Mouse (Mus musculus) urinary bladder, postnatal 14 days (tissue): ENCODE measurements around the gene 1810043G02Rik.
A peak's percentile ranks its signal among the peaks of the same experiment; 100 is the strongest.
"Not testable (repeated sequence)": the region's sequence is repeated elsewhere in the genome, so short reads cannot be mapped to it uniquely, and the experiment has no call there.

ENCODE experiments used
- DNase-seq: peaks from one replicate; pipeline ENCODE4 v3.0.0; 2021; ENCODE audit warnings: low spot score

Gene 1810043G02Rik

GRCm38 (mm10) chr10:77978351-77979350 is at the start of gene 1810043G02Rik:
1810043G02Rik (plus strand) TSS chr10:77978524.
- DNase-seq = peak; percentile 100

- no peak for DNase-seq
These were observed 38.6 kb upstream of the 1810043G02Rik start for GRCm38 (mm10) chr10:77939685-77940084.

- not testable (repeated sequence) for DNase-seq
These were observed 27.9 kb upstream of the 1810043G02Rik start for GRCm38 (mm10) chr10:77950468-77950867.

DNA sequence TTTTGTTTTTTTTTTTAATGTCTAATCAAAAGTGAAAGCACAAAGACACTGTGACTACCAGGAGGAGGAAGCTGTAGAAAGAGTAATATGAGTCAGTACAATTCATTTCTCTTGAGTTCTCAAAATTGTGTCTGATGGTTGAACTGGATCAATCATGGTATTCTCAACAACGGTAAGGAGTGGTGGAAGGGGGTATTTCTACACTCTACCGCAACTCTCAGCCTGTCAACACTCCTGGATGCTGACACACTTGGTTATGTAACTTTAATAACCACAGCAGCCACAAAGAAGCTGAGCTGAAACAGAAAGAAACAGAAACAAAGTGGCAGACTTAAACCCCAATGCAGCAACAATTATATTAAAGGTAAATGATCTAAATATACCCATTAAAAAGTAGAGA is 15.6 kb upstream of the 1810043G02Rik start:
- DNase-seq = no peak

DNA sequence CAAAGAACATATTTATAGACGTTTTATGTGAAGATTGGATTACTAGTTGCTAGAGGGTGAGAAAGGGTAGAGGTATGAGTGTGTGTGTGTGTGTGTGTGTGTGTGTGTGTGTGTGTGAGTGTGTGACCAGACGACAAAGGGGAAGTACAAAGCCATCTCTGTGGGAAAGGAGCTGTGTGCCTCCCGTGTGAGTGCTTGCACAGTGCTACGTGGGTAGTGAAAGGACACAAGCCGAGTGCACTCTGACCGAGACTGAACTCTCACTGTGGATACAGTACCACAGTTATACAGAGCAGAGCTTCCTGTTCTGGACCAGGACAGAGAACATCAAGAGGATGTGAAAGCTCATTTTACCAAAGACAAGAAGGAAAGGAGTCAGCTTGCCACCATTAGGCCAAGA is 14.4 kb upstream of the 1810043G02Rik start:
- DNase-seq = no peak

- DNase-seq = peak; percentile 42
These were observed 8.9 kb upstream of the 1810043G02Rik start for GRCm38 (mm10) chr10:77969274-77969972.

- DNase-seq = no peak
These were observed 8.4 kb upstream of the 1810043G02Rik start for GRCm38 (mm10) chr10:77969973-77970325.

DNA sequence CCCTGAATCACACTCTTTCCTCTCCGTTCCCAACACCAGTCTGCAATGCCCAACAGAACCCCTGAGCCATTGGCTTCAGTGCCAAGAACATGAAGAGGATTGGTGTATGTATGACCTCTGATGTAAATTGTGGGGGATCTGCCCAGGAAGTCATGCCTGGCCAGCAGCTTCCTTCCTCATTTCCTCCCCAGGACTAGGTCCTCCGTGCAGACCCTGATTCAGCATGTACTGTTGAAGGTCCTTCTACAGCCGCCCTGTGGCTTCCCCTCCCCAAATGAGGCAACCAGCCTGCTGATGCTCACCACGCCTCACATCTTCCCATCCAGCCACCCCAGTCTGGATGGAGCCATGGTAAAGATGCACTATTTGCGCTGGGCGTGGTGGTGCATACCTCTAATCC is 7.8 kb upstream of the 1810043G02Rik start, which contains the start of gene Trpm2:
Trpm2 (minus strand) TSS at position 83 of the 400 bp plus-strand sequence.
- DNase-seq = no peak

DNA sequence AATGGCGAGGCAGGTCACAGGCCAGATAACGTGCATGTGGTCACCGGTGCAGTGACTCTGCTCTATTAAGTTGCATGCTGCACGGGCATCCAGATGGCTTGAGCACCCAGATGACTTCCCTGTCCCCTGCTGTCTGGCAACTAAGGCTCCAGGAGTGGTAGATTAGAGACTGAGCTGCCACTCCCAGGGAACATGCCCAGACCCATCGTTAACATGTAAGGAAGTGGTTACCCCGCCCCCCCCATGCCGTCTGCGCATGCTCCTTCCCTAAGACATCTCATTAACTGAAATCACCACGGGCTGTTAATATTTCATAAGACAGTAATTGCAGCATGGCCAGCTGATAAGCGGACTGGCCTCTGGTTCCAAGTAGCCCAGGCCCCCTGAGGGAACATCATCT is 7.1 kb upstream of the 1810043G02Rik start:
- peak; percentile 73 for DNase-seq

DNA sequence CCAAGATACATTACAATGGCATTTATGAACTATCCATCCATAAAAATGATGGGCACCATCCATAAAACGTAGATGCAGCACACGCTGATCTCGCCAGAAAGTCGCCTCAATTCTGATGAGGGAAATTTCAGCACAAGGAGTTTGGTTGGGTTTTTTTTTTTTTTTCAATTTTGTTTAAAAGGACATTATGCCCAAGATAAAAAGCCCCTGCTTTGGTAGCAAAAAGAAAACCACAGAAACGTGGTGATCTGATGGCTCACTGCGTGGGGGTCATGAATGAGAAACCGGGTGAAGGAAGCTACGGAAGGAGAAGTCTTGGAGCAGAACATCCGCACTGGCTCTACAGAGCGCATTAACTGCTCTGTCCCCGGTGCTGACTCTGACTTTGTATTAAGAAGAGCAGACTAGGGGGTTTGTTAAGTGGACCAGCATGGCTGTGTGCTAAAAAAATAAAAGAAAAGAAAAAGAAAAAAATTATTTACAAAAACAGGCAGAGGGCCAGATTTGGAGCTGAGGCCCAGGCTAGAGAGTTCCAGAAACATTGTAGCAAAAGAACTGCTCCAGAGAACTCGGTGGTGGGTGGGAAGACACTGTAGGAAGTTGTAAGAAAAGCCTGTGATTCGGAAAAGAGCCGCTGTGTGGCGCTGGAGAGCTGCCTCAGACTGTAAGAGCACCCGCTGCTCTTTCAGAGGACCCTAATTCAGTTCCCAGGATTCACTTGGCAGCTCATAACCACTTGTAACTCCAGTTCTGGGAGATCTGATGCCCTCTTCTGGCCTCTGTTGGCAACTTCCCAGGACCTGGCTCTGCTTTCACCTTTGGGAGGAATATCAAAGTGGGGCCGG is 6.4 kb upstream of the 1810043G02Rik start:
- peak; percentile 31 for DNase-seq

GRCm38 (mm10) chr10:77974323-77974722 is 4.0 kb upstream of the 1810043G02Rik start:
- no peak for DNase-seq

DNA sequence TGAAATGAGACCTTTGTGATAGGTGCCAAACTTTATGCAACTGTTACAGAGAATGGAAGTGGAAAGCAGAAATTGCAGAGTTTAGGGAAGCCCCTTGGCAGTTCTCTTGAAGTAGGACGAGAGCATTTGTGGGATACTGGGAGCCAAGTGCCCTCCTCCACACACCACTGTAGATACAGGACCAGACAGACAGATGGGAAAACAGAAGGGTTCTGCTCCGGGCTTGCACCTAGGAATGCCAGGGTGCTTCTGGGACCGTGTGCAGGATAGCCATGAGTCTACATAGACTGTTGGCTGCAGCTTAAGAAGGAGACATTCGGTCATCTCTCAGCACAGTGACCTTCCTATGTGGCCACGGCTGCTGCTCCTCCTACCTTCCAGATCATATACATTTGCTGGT is 3.5 kb upstream of the 1810043G02Rik start:
- no peak for DNase-seq

- DNase-seq = no peak
These were observed 2.7 kb upstream of the 1810043G02Rik start for GRCm38 (mm10) chr10:77975653-77976052.

DNA sequence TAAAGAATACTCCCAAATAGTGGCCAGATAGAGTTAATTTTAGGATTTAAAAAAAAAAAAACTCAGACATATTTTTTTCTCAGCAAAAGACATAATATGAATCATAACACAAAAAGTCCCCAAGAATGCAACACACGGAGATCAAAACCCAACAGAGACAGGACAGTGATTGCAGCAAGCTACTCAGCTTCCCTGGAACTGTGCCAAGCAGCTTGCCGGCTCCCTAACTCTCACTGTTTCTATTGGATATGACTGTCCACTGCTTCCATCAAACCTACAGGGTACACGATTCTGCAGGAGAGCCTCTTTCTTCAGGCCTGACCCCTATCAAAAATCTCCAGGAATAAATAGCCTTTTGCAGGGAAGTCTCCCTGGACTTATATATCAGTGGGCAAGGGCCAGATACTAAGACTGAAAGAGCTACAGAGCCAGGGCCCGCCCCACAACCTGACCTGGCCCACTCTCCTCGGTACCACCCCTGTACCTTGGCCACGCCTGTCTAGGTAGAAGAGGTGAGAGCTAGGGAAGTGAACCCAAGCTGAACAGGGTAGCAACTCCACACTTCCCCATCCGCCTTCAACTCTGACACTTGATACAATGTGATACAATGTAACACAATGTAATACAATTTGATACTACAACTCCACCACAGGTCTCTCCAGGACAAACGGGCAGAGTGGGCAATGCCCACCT is 1.7 kb upstream of the 1810043G02Rik start:
- peak; percentile 42 for DNase-seq

GRCm38 (mm10) chr10:77984660-77985059 is 6.3 kb downstream of the 1810043G02Rik start:
- peak; percentile 73 for DNase-seq

- DNase-seq = no peak
These were observed 7.5 kb downstream of the 1810043G02Rik start for GRCm38 (mm10) chr10:77985775-77986174.

DNA sequence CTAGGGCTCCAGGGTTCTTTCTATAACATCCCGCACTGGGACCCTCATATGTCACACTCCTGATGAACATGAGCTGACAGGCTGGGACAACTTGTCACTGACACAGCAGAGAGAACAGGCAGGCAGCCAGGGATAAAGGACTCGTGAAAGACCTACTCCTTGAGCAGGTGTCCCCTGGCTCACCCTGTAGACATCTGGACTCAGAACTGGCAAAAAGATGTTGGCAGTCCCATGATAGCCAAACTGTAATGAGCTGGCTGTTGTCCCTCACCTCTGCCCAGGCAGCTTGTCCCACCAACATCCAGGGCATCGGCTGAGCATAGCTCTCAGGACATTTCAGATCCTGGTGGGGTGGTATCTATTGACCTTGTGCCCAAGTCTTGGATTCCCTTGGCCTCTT is 17.3 kb downstream of the 1810043G02Rik start:
- no peak for DNase-seq

GRCm38 (mm10) chr10:78000200-78000599 is 21.9 kb downstream of the 1810043G02Rik start:
- no peak for DNase-seq

DNA sequence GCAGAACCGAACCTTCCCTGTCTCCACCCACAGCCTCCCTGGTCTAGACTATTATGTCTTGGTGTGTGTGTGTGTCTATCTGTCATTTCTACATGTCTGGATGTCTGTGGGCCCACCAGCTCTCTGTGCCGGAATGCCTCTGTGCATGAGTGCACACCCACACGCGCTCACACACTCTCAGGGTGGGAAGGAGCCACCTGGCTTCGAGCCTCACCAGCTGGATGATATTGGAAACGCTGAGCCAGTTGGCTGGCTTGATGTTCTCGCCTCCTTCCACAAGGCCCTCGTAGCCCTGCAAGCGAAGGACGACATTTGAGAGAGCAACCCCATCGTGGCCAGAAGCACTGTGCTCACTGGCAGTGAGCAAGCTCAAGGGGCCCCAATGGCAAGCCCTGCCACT is 23.5 kb downstream of the 1810043G02Rik start:
- no peak for DNase-seq

GRCm38 (mm10) chr10:78002316-78002715 is 24.0 kb downstream of the 1810043G02Rik start:
- DNase-seq = no peak

DNA sequence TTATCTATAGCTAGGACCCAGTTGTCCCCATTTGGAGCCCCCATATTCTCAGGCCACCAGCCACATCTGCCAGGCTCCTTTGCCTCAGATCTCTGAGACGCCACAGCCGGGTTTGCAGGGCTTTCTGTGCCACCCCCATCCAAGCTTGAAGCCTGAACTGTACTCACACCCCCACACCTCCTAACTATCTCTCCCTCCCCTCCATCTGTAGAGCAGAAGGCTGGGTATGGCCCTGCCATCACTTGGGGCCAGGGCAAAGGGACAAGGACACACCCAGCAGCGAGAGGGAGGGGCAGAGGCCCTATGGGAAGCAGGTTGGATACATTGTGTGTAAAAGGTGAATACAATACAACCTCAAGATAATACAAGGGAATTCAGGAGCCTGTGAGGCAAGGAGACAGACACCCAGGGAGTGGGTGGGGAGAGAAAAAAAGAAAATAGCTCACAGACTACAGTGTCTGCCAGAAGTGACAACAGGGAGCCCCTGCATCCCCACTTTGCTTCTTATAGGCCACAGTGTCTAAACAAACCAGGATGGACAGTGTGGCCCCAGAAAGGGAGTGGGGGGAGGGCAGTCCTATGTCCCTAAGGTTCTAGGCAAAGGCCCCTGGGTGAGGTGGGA is 26.3 kb downstream of the 1810043G02Rik start:
- no peak for DNase-seq
